Mouse (Mus musculus) liver, embryonic 15.5 days (tissue): ENCODE measurements around the gene Slc7a7. TPM values are rescaled to one million over a fixed set of nuclear protein-coding genes. Genes with fewer than 3 reads are reported as not detected.

Experiments
- ATAC-seq: fragments of 200-750 bp; cut with Nextera tagmentation; 2 replicates; pipeline ENCODE4 v1.8.0; 2017; ENCODE audit warnings: moderate number of reproducible peaks, mild to moderate bottlenecking, moderate library complexity; ENCODE audit not compliant: insufficient read depth
- H3K27ac ChIP-seq: fragments of 300-500 bp; sonication (generic); replicated peaks from 2 replicates; pipeline ENCODE4 v1.5.1; 2015; ENCODE audit warnings: mild to moderate bottlenecking, inconsistent platforms
- H3K27me3 ChIP-seq: fragments of 300-500 bp; sonication (generic); 2 replicates; pipeline ENCODE4 v1.6.1; 2015; ENCODE audit warnings: mild to moderate bottlenecking, inconsistent platforms
- H3K36me3 ChIP-seq: fragments of 300-500 bp; sonication (generic); replicated peaks from 2 replicates; pipeline ENCODE4 v1.6.1; 2015; ENCODE audit warnings: moderate library complexity, mild to moderate bottlenecking, inconsistent platforms
- H3K4me1 ChIP-seq: fragments of 300-500 bp; sonication (generic); replicated peaks from 2 replicates; pipeline ENCODE4 v1.6.1; 2015; ENCODE audit warnings: inconsistent platforms
- H3K4me2 ChIP-seq: fragments of 300-500 bp; sonication (generic); 2 replicates; pipeline ENCODE4 v1.6.1; 2015; ENCODE audit warnings: moderate library complexity, mild to moderate bottlenecking, inconsistent platforms
- H3K4me3 ChIP-seq: fragments of 300-500 bp; sonication (generic); replicated peaks from 2 replicates; pipeline ENCODE4 v1.5.1; 2015; ENCODE audit warnings: mild to moderate bottlenecking, inconsistent platforms
- H3K9ac ChIP-seq: fragments of 300-500 bp; sonication (generic); 2 replicates; pipeline ENCODE4 v1.6.1; 2015; ENCODE audit warnings: moderate library complexity, mild to moderate bottlenecking, inconsistent platforms
- H3K9me3 ChIP-seq: fragments of 300-500 bp; sonication (generic); replicated peaks from 2 replicates; pipeline ENCODE4 v1.6.1; 2016; ENCODE audit warnings: inconsistent platforms
- WGBS: fragments of 180-500 bp; shearing (Covaris S2); methylation state at CpG from one replicate; pipeline ENCODE4 v1.1.7; 2015; ENCODE audit warnings: mixed read lengths; ENCODE audit not compliant: insufficient replicate concordance; 5-methylcytosine and 5-hydroxymethylcytosine counted together
- polyA plus RNA-seq: library from polyadenylated mRNA; unstranded; fragments of >200 nt; fragmentation: Nextera tagmentation; extraction: Ambion mirVana; gene quantifications from 2 replicates; pipeline ENCODE4 v1.2.1, GENCODE M21; 2015

The Slc7a7 gene
- polyA plus RNA-seq, 1 experiment from 2014 or later = 10.5 TPM

- H3K4me1 ChIP-seq = no peaks in the 10 kb centered on the region; the same call in 1 of the 2 replicates
- H3K27ac ChIP-seq = no peak overlapping the region
- no peak overlapping the region for H3K9ac ChIP-seq
- H3K36me3 ChIP-seq = peaks cover 7% of the 10 kb centered on the region
- 55% methylated on average over 6 of the region's 6 CpGs for WGBS
- no peaks in the 10 kb centered on the region for H3K27me3 ChIP-seq
- no peak for ATAC-seq
- H3K4me2 ChIP-seq = no peak overlapping the region
- H3K4me3 ChIP-seq = no peak overlapping the region
- no peaks in the 10 kb centered on the region for H3K9me3 ChIP-seq
Observed at GRCm38 (mm10) chr14:54390843-54391242, 26.7 kb downstream of the Slc7a7 start.

DNA sequence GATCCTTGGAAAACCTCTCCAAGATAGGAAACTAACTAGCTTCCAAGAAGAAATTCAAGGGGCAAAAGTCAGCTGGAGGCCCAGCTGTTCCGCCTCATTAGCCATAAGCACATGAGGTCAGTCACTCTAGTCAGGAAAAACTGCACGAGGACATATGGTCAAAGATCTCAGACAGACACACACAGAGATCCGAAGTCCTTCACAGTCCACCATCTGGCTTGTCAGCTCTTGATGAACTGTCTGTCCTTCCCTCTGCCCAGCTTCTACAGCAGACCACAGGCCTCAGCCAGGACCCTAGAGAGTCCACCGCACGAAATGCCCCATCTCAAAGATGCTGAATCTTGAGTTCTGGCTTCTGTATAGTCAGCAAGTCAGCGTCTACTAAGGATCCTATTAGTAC lies 30.0 kb downstream of the Slc7a7 start:
- H3K4me3 ChIP-seq = no peak overlapping the region
- H3K4me1 ChIP-seq = peaks cover 16% of the 10 kb centered on the region
- H3K9ac ChIP-seq = no peak overlapping the region
- no peak for ATAC-seq
- 74% methylated on average over 6 of the region's 6 CpGs for WGBS
- H3K36me3 ChIP-seq = no peaks in the 10 kb centered on the region; the same call in 1 of the 2 replicates
- no peak overlapping the region for H3K4me2 ChIP-seq
- no peaks in the 10 kb centered on the region for H3K9me3 ChIP-seq
- H3K27ac ChIP-seq = no peak overlapping the region
- no peaks in the 10 kb centered on the region for H3K27me3 ChIP-seq

- WGBS = 61% methylated on average over 7 of the region's 7 CpGs
- Histone ChIP-seq H3K36me3 (no peaks in the 10 kb centered on the region; the same call in 1 of the 2 replicates), H3K9me3 (no peaks in the 10 kb centered on the region), H3K4me3 (no peak overlapping the region), H3K27ac (no peak overlapping the region), H3K4me2 (no peak overlapping the region), H3K9ac (no peak overlapping the region), H3K27me3 (no peaks in the 10 kb centered on the region), H3K4me1 (peaks cover 28% of the 10 kb centered on the region)
- ATAC-seq = no peak
Observed at GRCm38 (mm10) chr14:54385968-54386618, 31.5 kb downstream of the Slc7a7 start.

DNA sequence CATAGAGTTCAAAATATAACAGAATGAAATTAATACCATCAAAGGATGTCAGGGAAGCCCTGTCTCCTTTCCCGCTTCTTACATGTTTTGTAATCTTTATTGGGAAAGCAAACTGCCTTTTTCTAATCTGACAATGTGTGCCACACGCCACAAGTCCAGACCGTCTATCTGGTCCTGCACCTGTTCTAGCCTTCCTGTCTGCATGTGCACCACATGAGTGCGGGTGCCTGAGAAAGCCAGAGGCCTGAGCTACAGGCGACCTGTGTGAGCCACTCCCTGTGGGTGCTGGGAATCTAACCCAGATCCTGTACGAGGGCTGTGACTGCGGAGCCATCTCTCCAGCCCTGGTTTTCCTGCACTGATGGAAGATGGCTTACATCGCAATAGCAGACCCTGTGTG lies 33.2 kb downstream of the Slc7a7 start:
- H3K27me3 ChIP-seq = no peaks in the 10 kb centered on the region
- peaks cover 43% of the 10 kb centered on the region for H3K4me1 ChIP-seq
- H3K4me2 ChIP-seq = no peak overlapping the region
- H3K9ac ChIP-seq = no peak overlapping the region
- H3K9me3 ChIP-seq = no peaks in the 10 kb centered on the region
- ATAC-seq = no peak
- no peak overlapping the region for H3K27ac ChIP-seq
- no peaks in the 10 kb centered on the region; the same call in 1 of the 2 replicates for H3K36me3 ChIP-seq
- WGBS = 40% methylated on average over 8 of the region's 8 CpGs
- H3K4me3 ChIP-seq = no peak overlapping the region

GRCm38 (mm10) chr14:54383355-54383771 lies 34.2 kb downstream of the Slc7a7 start:
- peak overlapping the region; percentile 38; the same call in 1 of the 2 replicates for H3K27ac ChIP-seq

GRCm38 (mm10) chr14:54382641-54383040 lies 34.9 kb downstream of the Slc7a7 start:
- H3K4me2 ChIP-seq = no peak overlapping the region
- no peak overlapping the region for H3K9ac ChIP-seq
- 0 out of 2 replicates have a peak, but pooled peaks have one; percentile 18 for ATAC-seq
- H3K4me1 ChIP-seq = peaks cover 43% of the 10 kb centered on the region
- WGBS = 64% methylated on average over 9 of the region's 9 CpGs
- H3K9me3 ChIP-seq = no peaks in the 10 kb centered on the region
- no peak overlapping the region for H3K4me3 ChIP-seq
- H3K27me3 ChIP-seq = no peaks in the 10 kb centered on the region
- H3K27ac ChIP-seq = 0 out of 2 replicates have a peak overlapping the region, but pooled peaks have one; percentile 42
- no peaks in the 10 kb centered on the region; the same call in 1 of the 2 replicates for H3K36me3 ChIP-seq

More at GRCm38 (mm10) chr14:54383355-54383771, 34.2 kb downstream of the Slc7a7 start:
- H3K9ac ChIP-seq = no peak overlapping the region
- H3K4me2 ChIP-seq = no peak overlapping the region
- H3K4me3 ChIP-seq = no peak overlapping the region
- peaks cover 43% of the 10 kb centered on the region for H3K4me1 ChIP-seq
- no peaks in the 10 kb centered on the region for H3K27me3 ChIP-seq
- no peaks in the 10 kb centered on the region for H3K9me3 ChIP-seq
- peak; percentile 60 for ATAC-seq
- 33% methylated on average over 4 of the region's 4 CpGs for WGBS
- H3K36me3 ChIP-seq = no peaks in the 10 kb centered on the region; the same call in 1 of the 2 replicates

DNA sequence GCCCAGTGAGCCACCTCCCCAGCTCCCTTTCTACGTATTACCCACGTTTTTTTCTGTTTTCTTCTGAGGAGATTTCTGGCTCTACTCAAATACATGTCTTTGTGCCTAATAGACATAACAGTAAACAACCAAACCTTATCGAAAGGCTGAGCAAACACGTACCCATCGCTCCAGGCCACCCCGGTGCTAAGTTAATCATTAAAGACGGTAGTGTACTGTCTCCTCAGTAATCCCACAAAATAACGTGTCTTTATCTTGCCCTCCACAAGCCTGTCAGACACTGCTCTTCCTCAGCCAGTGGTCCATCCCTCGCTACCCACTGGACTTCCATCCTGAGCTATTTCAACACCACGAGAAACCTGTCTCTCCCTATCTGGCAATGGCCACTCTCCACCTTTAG lies 35.8 kb downstream of the Slc7a7 start:
- Histone ChIP-seq H3K4me2 (peak overlapping the region; percentile 29), H3K4me1 (peaks cover 43% of the 10 kb centered on the region), H3K27ac (peak overlapping the region; percentile 68), H3K9ac (no peak overlapping the region), H3K4me3 (no peak overlapping the region), H3K27me3 (no peaks in the 10 kb centered on the region), H3K36me3 (no peaks in the 10 kb centered on the region; the same call in 1 of the 2 replicates), H3K9me3 (no peaks in the 10 kb centered on the region)
- no peak for ATAC-seq
- 56% methylated on average over 10 of the region's 10 CpGs for WGBS

DNA sequence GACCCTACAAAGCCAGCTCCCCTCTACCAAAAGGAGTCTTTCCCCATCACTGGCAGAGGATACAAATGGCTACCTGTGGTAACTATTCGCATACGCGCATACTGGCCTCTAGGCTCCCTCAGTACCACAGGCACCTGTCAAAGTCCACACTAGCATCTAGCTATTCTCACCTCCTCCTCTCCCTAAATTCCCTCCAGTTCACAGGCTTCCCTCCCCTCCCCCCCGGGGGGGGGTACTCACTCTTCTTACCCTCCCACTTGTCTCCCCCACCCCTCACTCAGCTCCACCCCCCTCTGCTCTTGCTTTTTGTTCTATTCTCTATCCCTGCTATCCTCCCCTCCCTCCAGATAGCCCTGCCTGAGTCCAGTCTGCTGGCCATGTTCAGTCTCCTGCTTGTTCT lies 37.0 kb downstream of the Slc7a7 start:
- H3K36me3 ChIP-seq = no peaks in the 10 kb centered on the region; the same call in 1 of the 2 replicates
- no peak overlapping the region for H3K9ac ChIP-seq
- H3K9me3 ChIP-seq = no peaks in the 10 kb centered on the region
- H3K27ac ChIP-seq = 0 out of 2 replicates have a peak overlapping the region, but pooled peaks have one; percentile 38
- H3K4me3 ChIP-seq = no peak overlapping the region
- H3K4me2 ChIP-seq = no peak overlapping the region
- WGBS = 70% methylated on average over 4 of the region's 4 CpGs
- ATAC-seq = no peak
- no peaks in the 10 kb centered on the region for H3K27me3 ChIP-seq
- H3K4me1 ChIP-seq = peaks cover 43% of the 10 kb centered on the region

GRCm38 (mm10) chr14:54379571-54379970 lies 38.0 kb downstream of the Slc7a7 start:
- Histone ChIP-seq H3K9me3 (no peaks in the 10 kb centered on the region), H3K4me2 (no peak overlapping the region), H3K27ac (no peak overlapping the region), H3K4me1 (peaks cover 43% of the 10 kb centered on the region), H3K27me3 (no peaks in the 10 kb centered on the region), H3K9ac (no peak overlapping the region), H3K36me3 (no peaks in the 10 kb centered on the region), H3K4me3 (no peak overlapping the region)
- WGBS = 50% methylated on average over 13 of the region's 13 CpGs
- ATAC-seq = no peak

DNA sequence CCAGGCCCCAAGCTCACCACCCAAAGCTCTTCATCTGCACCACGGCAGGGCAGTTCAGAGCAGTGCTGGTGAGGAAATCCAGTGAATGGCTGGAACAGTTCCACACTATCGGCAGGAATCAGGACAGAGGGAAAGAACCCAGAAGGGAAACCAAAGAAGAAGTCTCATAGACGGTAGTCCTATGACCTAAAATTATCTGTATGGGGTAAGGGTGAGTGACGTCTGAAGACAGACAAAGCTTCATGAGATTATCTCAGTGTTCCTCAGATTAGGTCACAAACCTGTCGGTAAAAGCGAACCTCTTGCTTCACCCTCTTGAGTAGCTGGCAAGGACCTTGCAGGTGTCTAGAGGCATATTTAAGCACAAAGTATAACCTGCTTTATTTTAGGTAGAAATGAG lies 40.4 kb downstream of the Slc7a7 start:
- no peak overlapping the region for H3K9ac ChIP-seq
- H3K36me3 ChIP-seq = peaks cover 9% of the 10 kb centered on the region
- no peak for ATAC-seq
- peaks cover 23% of the 10 kb centered on the region for H3K4me1 ChIP-seq
- no peaks in the 10 kb centered on the region for H3K27me3 ChIP-seq
- H3K9me3 ChIP-seq = no peaks in the 10 kb centered on the region
- no peak overlapping the region for H3K4me2 ChIP-seq
- H3K27ac ChIP-seq = no peak overlapping the region
- H3K4me3 ChIP-seq = no peak overlapping the region
- 65% methylated on average over 6 of the region's 6 CpGs for WGBS

DNA sequence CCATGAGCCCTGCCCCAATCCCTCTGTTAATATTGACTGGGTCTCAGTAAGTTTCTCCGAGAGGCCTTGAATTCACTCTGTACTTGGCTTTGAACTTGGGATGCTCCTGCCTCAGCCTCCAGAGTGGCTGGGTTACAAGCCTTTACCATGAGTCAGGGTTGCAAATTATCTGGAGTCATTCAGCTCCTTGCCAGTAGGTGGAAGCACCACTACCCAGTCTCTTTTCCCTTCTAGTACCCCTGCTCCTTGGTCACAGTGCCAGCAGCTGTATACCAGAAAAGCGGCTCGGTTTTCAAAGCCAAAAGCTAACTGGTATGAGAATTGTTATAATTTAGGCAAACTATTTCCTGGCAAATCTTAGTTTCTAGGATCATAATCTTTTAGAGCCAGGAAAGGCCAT lies 41.7 kb downstream of the Slc7a7 start:
- Histone ChIP-seq H3K36me3 (peaks cover 18% of the 10 kb centered on the region), H3K4me2 (no peak overlapping the region), H3K27me3 (no peaks in the 10 kb centered on the region), H3K4me3 (no peak overlapping the region), H3K4me1 (peaks cover 14% of the 10 kb centered on the region), H3K27ac (no peak overlapping the region), H3K9me3 (no peaks in the 10 kb centered on the region), H3K9ac (no peak overlapping the region)
- 47% methylated on average over 3 of the region's 3 CpGs for WGBS
- no peak for ATAC-seq
